Mouse (Mus musculus) retina, postnatal 7 days (tissue): Measurements from ENCODE around the gene Gcnt7.

ENCODE experiments used
- DNase-seq: peaks from one replicate; pipeline ENCODE4 v3.0.0-alpha.2; 2012; ENCODE audit warnings: low read depth, low spot score

The Gcnt7 gene

GRCm38 (mm10) chr2:172458496-172458895 lies at the start of gene Gcnt7:
Gcnt7 (minus strand) TSS chr2:172458596.
- DNase-seq: no peak

- no peak for DNase-seq
Observed at GRCm38 (mm10) chr2:172506121-172506520, 47.7 kb upstream of the Gcnt7 start.

GRCm38 (mm10) chr2:172502168-172502567 lies 43.8 kb upstream of the Gcnt7 start:
- no peak for DNase-seq

DNA sequence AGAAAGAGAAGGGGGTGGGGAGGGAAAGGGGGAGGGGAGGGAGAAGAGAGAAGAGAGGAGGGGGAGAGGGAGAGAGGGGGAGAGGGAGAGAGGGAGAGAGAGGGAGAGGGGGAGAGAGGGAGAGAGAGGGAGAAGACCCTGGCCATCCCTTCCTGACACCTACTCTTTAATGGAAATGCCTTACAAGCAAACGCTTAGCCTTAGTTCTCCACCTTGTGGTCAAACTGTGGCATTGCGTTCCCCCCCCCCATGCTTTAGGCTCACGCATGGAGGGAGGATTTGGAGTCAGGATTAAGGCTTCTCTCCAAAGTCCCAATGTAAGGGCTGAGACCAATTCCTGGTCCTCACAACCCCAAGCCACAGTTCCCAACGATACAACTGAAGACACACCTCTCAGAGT lies 42.9 kb upstream of the Gcnt7 start:
- peak; percentile 64 for DNase-seq

DNA sequence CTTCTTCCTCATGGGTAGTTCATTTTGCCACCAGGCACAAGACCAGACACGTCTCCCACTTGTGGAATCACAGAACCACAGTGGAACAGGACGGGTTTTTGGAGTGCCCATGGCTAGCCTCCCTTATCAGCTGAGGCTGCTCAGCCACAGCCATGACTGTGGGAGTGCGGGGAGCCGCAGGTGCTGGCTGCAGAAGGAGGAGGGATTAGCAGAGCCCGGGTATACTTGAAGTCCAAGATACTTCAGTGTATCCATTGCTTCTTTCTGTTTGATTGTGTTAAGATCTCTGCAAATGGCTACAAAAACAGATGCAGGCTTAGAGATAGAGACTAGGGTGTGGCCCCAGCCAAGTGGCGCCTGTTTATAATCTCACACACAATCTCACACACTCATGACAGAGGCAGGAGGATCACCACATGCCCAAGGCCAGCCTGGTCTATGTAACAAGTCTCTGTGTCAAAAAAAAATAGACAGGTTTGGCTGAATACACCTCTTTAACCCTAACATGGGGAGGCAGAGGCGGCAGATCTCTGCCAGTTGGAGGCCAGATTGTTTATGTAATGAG lies 42.4 kb upstream of the Gcnt7 start:
- no peak for DNase-seq

DNA sequence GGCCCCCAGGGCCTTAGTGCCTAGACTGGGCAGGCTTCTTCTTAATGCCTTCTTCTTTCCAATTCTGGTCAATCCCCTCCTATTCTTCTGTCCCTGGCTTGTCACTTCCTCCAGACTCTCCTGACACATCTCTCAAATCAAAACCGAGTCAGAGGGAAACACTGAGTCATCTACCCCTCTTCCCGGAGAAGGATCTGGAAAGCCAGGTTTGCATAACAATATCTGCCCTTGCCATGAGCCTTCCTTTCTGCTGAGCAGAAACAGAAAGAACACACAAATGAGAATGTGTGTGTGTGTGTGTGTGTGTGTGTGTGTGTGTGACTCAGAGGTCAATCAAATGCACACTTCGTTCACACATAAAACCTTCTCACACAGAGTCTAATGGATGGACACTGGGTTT lies 40.4 kb upstream of the Gcnt7 start:
- DNase-seq: no peak

DNA sequence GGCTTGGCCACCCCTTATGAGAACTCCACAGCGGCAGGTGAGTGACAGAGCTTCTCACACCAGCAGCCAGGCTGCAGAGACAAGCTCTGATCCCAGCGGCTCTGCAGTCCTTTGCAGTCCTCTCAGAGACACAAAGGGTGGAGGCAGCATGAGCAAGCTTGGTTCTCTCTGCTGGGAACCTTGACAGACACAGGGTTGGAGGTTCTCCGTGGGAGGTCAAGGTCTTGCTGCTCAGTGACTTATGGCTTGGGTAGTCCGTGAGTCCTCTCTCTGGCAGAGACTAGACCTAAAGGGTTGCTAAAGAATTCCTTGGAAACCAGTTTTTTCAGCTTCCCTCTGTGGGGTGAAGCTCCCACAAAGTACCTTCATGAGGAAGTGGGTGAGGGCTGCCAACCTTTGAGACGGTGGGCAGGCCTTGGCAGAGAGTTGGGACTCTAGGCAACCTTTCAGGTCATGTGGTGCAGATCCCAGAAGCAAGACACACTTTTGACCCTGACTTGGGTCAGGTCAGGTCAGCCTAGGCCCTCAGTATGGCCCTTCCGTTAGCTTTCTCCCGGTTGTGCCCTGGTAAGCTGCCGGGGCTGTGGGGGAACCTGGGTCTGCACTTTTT lies 38.4 kb upstream of the Gcnt7 start:
- DNase-seq: no peak

DNA sequence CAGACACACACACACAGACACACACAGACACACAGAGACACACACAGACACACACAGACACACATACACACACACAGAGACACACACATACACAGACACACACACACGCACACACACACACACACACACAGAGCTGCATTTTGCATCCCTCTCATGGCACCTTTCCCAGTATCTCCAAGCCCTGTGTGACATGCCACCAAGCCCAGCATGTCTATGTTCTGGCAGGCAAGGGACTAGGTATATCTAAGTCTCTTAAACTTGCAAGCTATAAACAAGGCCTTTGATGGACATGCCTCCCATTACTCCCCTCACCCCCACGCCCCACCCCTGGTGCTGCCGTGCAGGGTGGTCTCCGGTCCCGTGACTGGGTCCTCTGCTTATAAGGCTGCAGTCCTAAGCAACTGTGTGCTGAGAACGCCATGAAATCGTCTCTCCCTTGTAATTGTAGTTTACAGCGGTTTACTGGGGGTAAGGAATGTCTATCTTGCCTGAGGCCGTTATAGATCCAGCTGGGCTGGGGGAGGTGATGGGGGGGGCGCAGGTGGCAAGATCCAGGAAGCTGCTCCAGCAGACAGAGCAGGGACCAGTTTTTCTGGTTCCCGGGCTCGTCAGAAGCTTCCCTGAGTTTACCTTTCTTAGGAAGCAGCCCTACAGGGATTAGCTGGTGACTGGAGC lies 26.4 kb upstream of the Gcnt7 start:
- no peak for DNase-seq

- no peak for DNase-seq
Observed at GRCm38 (mm10) chr2:172483766-172484413, 25.5 kb upstream of the Gcnt7 start.

- no peak for DNase-seq
Observed at GRCm38 (mm10) chr2:172481654-172482385, 23.4 kb upstream of the Gcnt7 start.

- no peak for DNase-seq
Observed at GRCm38 (mm10) chr2:172480296-172480695, 21.9 kb upstream of the Gcnt7 start.

DNA sequence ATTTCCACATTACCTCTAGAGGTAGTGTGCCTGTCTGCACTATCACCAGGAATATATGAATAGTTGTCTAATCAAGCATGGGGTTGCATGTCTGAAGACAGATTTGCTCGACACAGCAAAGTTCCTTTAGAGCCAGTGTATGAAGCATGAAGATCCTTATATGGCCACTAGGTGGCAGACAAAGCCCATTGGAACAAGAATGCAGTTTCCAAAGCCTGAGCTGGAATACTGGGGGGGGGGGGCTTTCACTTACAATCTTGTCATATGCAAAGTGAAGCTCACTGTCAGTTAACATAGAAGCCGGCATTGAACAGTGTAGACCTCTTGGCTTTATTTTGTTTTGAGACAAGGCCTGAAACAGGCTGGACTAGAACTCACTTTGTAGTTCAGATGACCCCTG lies 19.5 kb upstream of the Gcnt7 start:
- peak; percentile 61 for DNase-seq

GRCm38 (mm10) chr2:172477350-172477749 lies 19.0 kb upstream of the Gcnt7 start:
- no peak for DNase-seq

DNA sequence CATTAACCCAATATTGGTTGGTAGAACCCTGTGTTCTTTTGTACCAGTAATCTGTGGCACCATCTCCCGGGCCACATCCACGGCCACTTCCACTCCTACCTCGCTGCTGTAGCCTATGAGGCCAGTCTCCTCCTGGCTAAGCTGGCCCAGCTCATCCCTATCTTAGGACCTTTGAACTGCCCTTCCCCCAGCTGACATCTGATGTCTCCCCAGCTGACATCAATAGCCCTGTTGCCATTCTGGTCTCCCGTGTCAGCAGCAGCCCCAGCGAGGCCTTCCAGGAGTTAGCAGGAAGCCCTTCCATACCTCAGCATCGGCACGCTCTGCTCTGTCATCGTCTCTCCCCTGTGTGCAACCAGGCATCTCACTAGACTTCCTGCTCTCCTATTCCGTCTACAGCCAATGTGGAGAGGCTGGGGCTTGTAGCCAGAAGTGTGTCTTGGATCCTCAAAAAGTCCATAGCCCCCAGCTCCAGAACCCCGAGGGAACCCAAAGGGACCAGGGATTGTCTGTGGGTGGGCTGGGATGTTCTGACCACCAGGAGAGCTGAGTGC lies 18.4 kb upstream of the Gcnt7 start:
- no peak for DNase-seq

DNA sequence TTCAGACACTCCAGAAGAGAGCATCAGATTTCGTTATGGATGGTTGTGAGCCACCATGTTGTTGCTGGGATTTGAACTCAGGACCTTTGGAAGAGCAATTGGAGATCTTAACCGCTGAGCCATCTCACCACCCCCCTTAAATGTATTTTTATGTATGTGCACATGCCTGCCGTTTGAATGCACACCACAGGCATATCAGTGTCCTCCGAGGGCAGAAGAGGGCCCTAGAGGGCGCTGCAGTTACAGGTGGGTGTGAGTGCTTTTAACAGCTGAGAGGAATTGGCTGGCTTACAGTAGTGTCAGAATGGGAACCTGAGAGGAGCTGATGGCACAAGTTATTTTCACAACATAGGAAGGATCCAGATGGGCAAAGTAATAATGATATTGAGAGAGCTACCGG lies 16.6 kb upstream of the Gcnt7 start:
- no peak for DNase-seq

DNA sequence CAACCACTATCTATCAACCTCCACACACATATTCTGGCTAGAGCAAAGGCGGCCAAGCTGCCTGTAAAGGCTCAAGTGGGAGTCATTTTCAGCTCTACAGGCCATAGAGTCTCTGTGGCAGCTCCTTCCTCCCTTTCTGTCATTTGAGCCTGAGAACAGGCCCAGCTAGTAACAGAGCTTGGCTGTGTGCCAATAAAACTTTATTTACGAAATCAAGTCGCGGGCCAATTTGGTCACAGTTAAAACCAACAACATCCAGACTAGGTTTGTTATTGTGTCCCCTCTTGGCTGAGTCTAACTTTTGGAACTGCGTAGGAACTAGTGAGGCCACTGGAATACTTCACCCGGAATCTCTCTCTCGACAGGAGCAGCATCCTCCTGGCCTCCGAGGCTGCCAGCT lies 15.2 kb upstream of the Gcnt7 start:
- DNase-seq: no peak

DNA sequence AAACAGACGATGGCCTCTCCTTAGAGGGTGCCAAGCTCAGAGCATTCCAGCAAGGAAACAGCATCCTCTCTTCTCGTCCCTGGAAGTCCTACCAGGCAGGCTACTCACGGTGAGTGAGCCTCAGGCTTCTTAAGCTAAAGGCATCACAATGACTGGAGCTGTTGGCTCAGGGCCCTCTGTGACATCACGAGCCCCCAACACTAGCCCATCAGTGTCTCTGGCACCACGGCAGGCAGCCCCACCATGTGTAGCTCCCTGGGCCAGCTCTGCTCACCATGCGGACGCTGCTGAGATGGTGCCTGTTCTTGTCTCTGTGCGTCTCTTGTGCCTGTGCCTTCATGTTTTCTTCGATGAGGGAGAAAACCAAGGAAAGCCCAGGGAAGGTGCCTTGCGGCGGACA lies 13.9 kb upstream of the Gcnt7 start, which contains the start of gene Fam209:
Fam209 (plus strand) TSS at position 203 of the 400 bp plus-strand sequence.
- no peak for DNase-seq

DNA sequence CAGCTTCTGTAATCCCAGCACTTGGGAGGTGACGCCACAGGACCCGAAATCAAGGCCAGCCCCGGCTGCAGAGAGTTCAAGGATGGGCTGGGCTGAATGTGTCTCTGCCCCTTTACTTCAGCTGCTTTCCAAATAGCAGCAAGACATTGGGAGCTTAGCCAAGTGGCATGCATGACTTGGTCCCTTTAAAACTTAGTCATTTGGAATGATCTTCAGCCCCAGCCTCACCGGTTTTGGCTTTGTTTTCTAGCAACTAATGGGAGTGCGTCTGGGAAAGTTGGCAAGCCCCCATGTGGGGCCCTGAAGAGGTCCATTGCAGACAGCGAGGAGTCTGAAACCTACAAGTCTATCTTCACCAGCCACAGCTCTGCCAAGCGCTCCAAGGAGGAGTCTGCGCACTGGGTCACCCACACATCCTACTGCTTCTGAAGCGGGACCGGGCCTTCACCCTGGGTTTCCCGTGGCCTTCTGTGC lies 10.0 kb upstream of the Gcnt7 start:
- peak; percentile 24 for DNase-seq

DNA sequence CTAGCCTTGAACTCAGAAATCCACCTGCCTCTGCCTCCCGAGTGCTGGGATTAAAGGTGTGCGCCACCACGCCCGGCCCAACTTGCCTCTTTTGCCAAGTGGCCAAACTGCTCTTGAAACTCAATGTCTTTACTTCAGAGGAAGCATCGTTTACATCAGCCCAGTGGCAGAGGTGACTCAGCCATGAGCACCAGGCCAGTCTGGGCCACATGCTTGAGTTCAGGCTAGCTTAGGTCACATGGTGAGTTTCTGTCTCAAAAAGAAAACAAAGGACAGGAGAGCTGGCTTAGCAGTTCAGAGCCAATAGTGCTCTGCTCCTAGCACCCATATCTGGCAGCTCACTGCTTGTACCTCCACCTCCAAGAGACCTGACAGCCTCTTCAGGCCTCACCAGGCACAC lies 8.8 kb upstream of the Gcnt7 start:
- no peak for DNase-seq

- DNase-seq: no peak
Observed at GRCm38 (mm10) chr2:172466427-172467132, 8.2 kb upstream of the Gcnt7 start.

GRCm38 (mm10) chr2:172462813-172463212 lies 4.4 kb upstream of the Gcnt7 start:
- no peak for DNase-seq
